Mouse (Mus musculus): Measurements from ENCODE around the gene Mgat4b.
A peak's percentile ranks its signal among the peaks of the same experiment; 100 is the strongest.

Gene Mgat4b

DNA sequence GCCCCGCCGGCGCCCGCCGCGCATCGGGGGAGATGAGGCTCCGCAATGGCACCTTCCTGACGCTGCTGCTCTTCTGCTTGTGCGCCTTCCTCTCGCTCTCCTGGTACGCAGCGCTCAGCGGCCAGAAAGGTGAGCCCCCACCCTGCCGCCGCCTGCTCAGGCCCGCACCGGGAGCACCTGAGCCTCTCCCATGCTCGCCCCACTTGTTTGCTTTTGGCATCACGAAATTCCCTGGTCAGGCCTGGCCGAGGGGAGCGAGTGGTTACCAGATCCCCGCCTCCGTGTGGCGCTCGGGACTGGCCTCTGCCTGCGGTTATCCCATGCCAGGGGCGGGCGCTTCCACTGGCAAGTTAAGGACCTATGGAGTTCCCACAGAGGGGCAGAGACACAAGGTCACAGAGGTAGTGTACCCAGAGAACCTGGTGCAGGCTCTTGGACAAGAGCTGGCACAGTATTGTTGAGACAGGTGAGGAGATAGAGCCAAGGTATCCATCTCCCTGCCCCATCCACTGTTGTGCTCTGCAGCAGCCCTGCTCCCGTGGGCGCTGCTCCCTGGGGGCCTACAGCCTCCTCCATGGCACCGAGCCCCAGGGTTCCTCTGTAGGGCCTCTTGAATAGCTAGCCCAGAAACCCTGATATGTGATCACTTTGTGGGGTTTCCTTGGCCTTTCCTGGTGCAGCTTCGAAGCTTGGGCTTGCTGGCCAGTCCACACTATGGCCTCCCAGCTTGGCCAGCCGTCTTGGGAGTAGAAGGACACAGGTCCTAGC lies 15.1 kb downstream of the Mgat4b start:
- DNase-seq (ENCODE audit: low read depth, low spot score): peak; percentile 43

DNA sequence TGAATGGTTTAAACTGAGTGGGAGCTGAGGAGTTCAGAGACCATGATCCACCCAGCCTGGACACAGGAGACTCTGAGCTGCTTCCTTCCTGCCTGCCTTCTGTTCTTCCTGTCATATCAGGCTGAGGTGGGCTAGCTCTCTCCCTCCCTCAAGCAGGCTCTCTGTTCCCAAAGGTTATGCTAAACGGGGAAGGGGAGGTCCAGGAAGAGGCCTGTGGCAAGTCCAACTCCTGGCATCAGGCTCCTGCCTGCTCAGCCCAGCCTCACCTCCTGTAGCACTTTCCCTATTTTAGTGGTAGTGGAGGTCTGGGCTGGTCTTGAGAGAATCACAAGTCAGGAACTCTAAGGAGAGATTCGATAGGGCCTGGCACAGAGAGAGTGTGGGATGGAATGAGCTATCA lies 15.7 kb downstream of the Mgat4b start:
- no peak for DNase-seq (ENCODE audit: low read depth, low spot score)

DNA sequence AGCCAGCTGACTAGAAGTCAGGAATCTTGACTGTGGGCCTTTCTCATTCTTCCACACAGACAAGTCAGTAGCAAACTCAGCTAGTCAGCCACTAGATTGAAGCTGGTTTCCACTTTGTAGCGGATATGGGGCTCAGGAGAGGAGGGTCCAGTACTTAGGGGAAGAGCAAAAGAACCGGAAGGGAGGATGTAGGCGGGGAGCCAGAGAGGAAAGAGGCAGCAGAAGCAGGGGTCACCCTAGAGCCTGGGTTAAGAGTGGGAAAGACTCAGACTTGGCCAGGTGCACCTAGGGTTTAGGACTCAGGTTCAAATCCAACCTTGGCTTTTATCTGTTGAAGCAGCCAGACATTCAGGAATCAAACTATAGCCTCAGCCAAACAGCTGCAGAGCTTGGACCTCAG lies 16.5 kb downstream of the Mgat4b start:
- no peak for DNase-seq (ENCODE audit: low read depth, low spot score)

- no peak for DNase-seq (ENCODE audit: low read depth, low spot score)
Observed at GRCm38 (mm10) chr11:50227736-50228135, 17.0 kb downstream of the Mgat4b start.

GRCm38 (mm10) chr11:50228772-50229171 lies 18.1 kb downstream of the Mgat4b start:
- DNase-seq (ENCODE audit: low read depth, low spot score): no peak

- no peak for DNase-seq (ENCODE audit: low read depth, low spot score)
Observed at GRCm38 (mm10) chr11:50229252-50229910, 18.7 kb downstream of the Mgat4b start.

- DNase-seq (ENCODE audit: low read depth, low spot score): no peak
Observed at GRCm38 (mm10) chr11:50230481-50231304, 20.0 kb downstream of the Mgat4b start.

- DNase-seq (ENCODE audit: low read depth, low spot score): peak; percentile 73
Observed at GRCm38 (mm10) chr11:50231411-50231810, 20.7 kb downstream of the Mgat4b start.

DNA sequence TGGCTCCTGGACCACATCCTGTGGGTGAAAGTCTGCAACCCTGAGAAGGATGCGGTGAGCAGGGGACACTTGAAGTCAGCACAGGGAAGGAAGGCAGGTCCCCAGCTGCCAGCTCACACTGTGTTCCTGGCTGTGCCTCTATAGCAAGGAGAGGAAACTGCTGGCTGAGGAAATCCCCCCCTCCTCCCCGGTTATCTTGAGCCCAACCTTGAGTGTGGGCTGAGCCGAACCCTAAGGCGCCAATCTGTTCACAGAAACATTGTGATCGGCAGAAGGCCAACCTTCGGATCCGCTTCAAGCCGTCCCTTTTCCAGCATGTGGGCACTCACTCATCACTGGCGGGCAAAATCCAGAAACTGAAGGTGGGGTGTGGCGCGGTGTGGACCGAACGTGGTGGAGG lies 22.3 kb downstream of the Mgat4b start:
- DNase-seq (ENCODE audit: low read depth, low spot score): no peak

- DNase-seq (ENCODE audit: low read depth, low spot score): peak; percentile 76
Observed at GRCm38 (mm10) chr11:50233993-50234392, 23.3 kb downstream of the Mgat4b start.

DNA sequence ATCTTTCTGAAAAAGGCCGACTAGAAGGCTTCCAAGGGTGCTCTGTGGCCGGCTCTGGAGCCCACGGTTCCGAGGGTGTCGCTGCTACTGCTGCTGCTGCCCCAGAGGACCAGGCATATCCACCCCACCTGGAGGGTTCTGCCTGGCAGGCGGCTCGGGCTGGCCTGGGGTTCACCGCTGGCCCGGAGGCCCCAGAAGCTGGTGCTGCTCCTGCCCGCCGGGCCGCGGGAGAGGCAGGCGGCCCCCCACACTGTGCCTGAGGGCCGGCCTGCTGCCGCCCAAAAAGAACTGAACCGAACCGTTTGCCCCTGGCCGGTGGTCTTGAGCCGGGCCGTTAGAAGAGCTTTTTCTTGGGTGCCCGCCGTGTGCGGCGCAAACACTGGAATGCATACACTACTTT lies 23.9 kb downstream of the Mgat4b start:
- peak; percentile 12 for DNase-seq (ENCODE audit: low read depth, low spot score)

DNA sequence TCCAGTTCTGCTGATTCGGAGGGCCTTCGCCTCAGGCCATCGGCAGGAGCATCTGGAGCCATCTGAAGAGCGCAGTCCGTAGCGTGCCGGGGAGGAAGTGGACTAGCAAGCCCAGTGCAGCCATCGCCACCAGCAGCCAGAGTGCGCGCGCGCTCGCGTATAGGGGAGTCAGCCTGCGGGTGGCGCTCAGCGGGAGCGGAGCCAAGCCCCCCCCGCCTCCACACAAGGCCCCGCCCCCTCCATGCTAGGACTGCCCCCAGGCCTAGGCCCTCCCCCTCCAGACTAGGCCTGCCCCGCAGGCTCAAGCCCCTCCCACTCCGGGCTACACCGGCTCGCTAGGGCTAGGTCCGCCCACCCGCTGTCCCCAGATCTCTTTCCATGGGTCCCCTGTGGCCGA lies 25.8 kb downstream of the Mgat4b start:
- peak; percentile 96 for DNase-seq (ENCODE audit: low read depth, low spot score)

DNA sequence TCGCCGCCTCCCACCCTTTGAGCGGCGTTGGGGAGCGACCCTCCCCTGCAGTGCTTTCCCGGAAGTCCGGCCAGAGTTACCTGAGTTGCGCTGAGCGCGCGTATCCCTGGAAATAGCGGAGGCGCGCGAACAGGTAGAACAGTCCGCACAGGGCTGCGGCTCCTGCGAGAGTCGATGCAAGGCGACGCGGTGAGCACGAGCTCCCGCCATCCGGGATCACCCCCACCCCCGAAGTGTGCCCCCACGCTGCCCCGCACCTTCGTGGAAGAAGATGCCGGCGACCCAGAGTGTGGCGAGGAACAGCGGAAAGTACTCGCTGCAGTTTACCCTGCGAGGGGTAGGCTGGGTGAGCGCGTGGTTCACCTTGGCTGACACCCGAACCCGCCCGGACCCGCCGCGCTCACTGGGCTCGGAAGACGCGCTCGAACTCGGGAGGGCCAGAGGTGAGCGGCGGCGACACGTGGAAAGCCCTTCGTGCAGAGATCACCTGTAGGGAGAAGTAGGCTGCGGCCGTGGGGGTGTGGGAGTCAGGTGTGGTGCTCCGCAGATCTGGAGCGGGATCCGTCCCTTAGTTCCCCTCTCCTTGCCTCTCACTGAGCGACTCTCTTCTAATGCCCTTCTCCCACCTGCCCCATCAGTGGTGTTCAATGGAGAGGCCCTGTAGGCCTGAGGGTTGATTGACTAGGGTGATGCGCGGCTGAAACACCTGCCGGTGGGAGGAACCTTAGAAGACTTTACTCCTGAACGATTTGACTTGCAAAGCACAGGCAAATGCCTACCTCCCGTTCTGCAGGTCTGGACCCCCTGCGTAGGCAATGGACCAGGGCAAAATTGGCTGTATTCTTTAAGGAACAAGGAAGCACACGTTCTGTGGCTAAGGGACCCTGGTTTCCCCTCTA lies 26.5 kb downstream of the Mgat4b start:
- DNase-seq (ENCODE audit: low read depth, low spot score): peak; percentile 66

DNA sequence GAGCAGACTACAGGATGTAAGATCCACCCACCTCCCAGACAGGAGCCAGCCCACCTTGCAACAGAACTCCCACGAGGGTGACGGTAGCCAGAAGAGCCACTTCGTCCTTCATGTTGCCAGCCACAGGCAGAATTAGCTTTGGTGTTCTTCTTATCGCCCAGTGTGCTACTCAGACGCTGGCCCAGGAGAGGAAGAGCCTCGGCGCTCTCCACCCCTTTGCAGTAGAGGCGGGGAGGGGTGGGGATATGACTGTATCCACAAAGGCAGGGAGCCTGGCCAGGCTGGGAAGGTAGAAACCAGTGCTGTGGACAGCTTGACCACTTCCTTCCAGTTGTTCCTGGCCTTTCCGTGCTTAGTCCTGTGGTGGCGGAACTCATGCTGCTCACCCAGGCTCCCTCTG lies 27.6 kb downstream of the Mgat4b start, which contains the start of gene Ltc4s:
Gene Ltc4s, minus strand, starts transcription at position 293 of the 400 bp plus-strand sequence.
- DNase-seq (ENCODE audit: low read depth, low spot score): no peak

DNA sequence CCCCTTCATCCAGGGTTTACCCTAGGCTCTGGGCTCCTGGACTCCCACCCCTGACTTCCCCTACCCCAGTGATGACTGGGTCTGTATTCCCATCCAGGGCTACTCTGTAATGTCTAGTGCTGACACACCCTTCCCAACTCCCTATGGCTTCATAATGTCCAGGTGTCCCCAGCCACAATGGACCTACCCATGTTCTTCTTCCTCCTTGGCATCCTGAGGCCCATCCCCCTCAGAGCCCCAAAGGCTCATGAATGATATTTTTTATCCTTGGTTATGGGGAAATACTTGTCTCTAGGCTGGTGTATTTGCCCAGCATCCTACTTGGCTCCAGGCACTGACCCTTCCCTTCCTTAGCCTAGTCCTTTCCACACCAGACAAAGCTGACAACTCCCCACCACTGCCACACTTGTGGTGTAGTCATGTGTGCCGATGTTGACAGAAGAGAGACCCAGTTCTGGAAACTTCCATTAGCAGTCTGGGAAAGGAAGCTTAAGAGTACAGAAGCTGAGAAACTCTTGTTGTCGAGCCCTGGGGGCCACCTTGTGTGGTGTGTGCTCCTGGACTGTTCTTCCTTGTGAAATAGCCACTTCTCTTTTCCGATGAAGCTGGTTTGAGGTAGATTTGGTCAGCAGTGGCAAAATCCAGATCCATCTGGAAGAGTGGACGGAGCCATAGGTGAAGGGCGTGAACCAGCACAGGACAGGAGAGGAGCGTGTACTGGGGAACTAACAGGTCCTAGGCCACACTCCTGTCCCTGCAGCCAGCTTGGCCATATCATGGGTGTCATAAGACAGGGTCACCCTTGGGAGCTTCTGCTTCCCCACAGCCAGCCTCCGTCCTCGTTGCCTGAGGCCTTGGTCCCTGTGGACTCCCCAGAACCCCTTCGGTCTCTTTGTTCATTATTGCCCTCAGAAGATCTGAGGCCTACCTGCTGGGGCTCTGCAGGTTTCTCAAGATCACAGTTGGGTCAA lies 28.4 kb downstream of the Mgat4b start:
- no peak for DNase-seq (ENCODE audit: low read depth, low spot score)

DNA sequence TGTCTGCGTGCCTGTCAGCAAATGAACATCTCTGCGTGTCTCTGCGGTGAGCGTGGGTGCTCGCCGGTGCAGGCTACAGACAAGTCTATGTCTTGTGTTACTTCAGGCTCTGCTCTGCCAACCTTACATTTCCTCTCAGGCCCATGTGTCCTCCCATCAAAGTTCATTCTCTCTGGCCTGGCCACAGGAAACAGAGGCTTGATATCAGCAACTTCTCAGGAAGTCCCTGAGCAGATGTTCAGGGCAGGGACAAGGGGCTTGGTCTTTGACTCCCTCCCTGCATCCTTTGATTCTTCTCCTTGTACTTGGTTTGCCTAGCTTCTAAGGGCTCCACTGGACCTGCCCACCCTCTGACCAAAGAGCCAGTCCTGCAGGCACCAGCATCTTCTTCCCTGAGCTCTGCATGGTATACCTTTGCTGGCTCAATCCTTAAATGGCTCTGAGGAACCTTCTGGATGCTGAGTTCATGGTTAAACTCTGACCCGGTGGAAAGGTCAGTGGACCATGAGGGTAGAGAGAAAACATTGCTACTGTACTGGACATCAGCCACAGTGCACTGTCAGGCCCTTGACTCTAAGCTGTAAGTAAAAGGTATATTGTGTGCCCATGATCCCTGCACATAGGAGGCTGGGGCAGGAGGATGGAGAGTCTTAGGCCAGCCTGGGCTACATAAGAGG lies 29.7 kb downstream of the Mgat4b start:
- DNase-seq (ENCODE audit: low read depth, low spot score): no peak

- no peak for DNase-seq (ENCODE audit: low read depth, low spot score)
Observed at GRCm38 (mm10) chr11:50243926-50244325, 33.2 kb downstream of the Mgat4b start.

DNA sequence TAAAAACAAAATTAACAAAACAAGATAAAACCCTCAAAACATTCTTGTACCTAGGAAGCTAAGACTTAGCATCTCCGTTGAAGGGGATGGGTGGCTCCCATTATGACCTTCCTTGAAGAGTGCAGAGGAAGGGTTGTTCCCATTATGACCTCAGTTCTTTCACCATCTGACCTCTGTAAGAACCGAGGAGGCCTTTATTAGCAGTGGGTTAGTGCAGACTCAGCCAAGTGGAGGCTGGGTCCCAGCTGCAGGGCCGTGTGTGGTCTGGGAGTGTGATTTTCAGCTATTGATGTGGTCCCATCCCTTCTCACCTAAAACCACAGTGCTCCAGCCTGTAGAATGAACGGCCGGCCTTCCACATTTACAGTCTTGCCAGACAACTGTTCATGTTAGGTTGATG lies 34.6 kb downstream of the Mgat4b start:
- peak; percentile 53 for DNase-seq (ENCODE audit: low read depth, low spot score)

GRCm38 (mm10) chr11:50248473-50249171 lies 37.9 kb downstream of the Mgat4b start:
- DNase-seq (ENCODE audit: low read depth, low spot score): no peak

Measured in ZHBTc4 (cell line).